Mouse (Mus musculus) embryo, embryonic 11.5 days (tissue): ENCODE data around the gene Dcst1.

ENCODE experiments used
- DNase-seq: peaks from one replicate; pipeline ENCODE4 v3.0.0-alpha.2; 2012; ENCODE audit warnings: low read depth, low spot score

Gene Dcst1

DNA sequence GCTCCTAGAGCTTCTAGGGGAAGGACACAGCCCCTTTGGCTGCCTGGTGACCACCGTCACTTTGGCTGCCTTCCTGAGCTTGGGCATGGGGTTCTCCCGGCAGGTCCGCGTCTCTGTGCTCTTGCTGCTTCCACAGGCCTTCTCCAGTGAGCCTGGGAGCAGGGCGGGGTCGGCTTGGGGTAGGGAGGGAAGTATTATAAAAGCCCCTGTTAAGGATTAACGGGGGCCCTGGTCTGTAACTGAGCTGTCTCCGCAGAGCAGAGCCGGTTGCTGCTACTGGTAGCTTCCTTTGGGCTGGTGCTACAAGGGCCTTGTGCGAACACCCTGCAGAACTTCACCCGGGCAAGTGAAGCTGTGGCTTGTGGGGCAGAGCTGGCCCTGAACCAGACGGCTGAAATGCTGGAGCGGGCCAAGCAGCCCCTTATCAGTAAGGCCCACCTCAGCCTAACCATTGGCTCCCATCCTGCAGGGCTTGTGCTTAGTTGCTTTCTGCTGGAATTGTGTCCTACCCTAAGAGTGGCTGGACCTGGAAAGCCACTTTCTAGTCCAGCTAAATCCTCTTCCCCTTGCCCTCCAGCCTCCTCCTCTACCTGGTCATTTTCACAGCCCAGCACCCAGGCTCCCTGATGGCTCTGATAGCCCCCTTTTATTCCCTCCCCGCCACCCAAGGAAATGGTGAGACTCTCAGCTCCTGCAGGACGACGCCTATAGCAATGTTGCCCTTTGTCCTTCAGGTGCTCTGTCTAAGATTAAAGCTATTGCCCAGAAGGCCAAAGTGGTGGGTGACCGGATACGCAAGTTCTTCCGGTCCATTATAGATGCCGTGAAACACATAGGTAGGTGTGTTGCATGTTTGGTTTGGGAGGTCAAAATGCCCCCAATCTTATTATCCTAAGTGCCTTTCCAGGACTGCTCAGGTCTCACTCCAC, 697 bp upstream of the Dcst1 start:
- no peak for DNase-seq

DNA sequence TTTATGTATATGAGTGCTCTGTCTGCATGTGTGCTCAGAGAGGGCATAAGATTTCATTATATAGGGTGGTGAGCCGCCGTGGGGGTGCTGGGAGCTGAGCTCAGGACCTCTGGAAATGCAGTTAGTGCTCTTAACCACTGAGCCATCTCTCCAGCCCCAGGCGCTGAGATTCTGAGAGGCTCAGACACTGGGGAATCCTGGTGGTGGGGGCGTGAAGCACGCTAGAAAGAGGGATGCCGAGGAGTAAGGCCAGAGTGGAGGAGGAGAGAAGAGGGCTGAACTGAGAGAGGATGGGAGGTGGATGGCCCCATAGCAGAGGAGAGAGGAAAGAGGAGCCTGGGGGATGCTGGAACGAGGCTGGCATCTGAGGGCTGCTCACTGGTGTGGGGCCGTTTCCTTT, 422 bp downstream of the Dcst1 start:
- DNase-seq = no peak

DNA sequence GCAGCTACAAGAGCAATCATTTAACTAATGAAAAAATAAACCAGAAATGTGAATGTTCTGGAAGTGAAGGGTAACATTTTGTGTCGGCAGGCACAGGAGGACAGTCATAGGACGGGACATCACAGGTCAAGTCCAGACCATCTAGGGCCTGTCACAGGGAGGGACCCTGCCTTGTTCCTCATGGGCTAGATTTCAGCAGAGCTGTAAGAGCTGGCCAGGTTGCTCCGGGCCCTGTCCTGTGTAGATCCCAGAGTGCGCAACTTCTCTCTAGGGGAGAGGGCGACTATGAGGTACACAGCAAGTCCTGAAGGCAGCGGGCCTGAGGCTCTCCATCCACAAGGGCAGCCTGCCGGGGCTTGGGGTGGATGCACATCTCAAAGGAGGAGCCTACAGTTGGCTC, 3.4 kb downstream of the Dcst1 start, which contains the start of gene Dcst2:
Gene Dcst2, plus strand, starts transcription at position 301 of the 400 bp plus-strand sequence.
- DNase-seq = no peak

DNA sequence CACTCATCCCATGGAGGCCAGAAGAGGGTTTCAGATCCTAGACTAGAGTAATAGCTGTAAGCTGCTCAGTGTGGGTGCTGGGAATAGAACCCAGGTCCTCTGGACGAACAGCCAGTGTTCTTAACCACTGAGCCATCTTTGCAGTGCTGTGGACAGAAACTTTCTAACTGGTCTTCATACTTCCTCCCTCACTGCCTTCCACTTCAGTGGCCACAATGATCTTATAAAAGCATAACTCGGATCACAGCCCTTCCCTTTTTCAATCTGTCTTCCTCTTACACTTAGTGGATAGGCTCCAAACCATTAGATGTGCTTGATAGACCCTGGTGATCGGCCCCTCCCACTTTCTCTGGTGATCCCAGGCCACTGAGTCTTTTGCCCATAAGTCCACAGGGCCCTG, 4.8 kb downstream of the Dcst1 start:
- DNase-seq = no peak

DNA sequence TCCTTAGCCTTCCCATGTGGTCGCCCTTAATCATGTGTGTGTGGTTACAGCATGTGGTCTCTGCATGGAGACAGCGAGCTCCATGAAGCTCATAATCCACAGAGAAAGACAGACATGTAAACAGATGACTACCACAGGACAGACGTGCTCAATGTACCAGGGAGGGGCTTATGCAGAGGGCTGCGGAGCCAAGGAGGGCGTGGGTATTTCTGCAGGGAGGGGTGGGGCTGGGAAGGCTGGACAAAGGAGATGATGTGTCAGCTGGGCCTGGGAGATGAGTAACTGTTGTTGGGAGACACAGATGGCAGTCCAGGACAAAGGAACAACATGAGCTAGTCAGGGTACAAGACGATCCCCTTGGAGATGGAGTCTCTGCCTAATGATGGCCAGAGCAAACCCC, 5.4 kb downstream of the Dcst1 start:
- no peak for DNase-seq

DNA sequence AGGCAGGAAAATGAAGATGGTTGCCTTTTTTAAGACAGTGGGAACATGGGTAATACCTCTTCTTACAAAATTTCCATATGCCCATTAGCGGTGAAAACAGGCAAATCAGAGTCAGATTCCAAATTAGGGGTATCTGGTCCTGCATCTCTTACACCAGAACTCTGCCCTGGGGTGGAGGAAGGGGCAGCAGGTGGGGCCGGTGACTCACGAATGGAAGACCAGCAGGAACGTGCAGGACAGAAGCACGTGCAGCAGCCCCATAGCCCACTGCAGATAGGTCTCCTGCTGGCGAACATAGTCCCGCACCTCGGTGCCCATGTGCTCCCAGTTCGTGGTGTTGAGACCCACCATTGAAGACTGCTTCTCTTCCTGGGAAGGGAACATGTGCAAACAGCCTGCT, 9.0 kb downstream of the Dcst1 start:
- DNase-seq = no peak

DNA sequence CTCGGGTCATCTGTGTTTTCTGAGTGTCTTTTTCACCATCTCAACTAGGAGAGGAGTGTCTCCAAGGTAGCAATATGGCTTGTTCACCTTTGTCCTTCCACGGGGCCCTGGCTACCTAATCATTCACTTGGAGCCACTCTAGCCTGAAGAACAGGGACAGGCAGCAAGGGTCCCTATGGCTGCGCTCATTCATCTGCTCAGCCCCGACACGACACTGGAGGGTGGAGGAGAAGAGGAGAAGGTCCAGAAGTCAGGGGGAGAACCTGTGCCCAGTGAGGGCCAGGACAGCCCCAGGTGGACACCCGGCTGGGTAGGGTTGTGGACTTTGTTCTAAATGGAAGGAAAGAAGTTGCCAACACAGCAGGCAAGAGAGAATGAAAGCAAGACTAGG, 9.5 kb downstream of the Dcst1 start:
- no peak for DNase-seq

DNA sequence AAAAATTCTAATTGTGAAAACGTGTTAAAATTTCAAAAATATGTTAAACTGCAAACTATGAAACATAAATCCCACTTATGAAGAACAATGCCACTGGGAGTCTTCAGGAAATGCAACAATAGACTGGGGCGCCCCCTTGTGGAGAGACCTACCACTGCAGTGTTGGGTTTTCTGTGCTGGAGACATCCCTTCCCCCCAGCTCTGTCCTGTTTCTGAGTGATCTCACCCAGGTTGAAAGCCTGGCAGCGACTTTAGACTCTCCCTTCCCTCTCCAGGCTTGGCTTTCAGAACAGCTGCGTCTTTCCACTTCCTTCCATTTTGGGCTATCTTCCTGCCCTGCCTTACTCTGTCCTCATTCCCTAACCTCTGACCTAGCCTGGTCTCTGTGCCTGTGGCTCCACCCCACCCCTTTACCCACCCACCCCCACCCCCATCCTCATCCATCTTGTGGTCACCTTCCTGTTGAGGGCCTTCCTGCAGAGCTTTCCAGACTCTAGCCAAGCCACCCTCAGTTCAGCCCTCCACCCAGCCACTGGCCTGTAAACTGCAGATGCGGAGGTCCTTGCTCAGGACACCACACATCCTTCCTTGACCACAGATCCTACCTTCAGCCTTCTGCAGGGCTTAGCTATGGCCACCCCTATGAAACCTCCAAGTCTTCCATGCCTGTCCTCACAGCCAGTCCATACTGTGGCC, 10.1 kb downstream of the Dcst1 start:
- peak; percentile 63 for DNase-seq

DNA sequence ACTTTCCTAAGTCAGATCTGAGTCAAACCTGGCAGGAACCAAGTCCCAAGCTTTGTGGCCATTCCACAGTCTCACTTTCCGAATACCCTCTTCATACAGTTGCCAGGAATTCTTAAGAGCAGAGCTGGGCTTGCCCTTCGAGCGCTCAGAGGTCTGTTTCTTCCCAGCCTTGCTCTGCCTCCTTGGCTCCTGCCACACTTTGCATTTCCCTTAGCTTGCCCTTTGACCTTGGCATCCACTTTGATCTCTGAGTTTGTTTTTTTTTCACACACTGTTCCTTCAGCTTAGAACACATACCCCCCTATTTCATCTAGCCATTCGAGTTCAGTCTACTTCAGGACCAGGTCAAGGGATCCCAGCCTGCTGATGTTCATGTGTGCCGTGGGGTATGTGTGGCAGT, 13.8 kb downstream of the Dcst1 start:
- DNase-seq = no peak

DNA sequence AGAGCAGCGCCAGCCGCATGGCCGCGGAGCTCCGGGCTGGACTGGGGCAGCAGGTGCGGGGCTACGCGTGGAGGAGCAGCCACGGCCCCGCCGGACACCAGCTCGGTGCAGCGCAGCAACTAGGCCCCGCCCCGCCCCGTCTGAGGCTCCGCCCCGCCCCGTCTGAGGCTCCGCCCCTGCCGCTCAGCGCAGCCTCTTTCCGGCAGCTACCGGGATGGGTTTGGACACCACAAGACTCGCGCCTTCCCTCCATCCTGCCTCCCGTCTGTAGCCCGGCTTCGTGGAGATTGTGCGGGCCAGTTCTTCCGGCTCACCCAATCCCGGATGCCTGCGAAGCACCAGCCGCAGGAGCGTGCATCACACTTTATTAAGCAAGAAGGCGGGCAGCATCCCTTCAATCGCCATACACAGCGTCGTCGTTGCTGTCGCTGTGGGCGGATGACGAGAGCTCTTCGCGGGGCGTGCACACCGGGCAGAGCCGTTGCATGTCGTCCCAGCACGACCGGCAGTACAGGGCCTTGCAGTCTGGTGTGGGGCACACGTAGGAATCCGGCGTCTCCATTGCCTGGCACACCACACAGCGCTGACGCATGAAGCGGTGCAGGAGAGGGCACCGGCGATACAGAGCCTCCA, 15.1 kb downstream of the Dcst1 start, which contains the start of gene Adam15:
Gene Adam15, minus strand, starts transcription at position 128 of the 633 bp plus-strand sequence.
- peak; percentile 65 for DNase-seq

DNA sequence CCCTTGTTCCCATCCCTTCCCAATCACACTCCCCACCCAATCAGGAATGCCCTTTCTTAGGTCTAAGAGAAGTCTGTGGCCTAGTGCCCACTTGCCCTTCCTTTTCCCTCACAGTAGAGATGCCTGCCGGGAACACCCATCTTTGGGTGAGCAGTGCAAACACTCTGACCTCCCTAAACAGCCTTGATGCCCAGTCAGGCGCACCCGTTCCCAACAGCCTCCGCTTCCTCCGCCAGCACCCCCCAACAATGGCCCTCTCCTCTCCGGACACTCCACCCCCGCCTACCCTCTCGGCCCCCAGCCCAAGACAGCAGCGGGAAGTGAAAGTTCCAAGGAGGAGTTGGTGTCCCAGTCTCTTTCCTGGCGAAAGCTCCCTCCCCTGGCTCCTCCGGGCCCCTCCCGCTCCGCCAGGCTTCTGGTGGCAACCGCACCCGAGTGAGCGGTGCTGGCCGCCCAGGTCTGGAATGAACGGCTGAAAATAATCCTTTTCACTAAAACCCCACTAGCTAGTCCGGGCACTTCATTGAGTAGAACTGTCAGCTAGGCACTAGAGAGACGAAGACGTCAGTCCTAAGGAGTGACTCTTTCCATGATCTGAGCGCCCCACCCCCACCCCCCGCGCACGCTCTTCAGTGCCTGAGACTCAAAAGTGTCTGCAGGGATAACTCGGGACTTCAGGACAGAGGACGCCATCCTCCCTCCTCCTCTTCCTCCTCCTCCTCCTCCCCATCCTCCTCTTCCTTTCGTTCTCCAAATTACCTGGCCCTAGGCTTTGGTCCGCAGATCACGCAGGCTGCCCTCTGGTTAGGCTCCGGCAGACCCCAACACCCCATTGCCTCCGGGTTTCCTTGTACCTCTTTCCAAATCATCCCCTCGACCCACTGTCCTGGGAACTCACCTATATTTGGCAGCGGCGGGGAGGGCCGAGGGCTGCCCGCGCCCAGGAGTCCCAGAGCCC, 15.9 kb downstream of the Dcst1 start:
- DNase-seq = no peak

DNA sequence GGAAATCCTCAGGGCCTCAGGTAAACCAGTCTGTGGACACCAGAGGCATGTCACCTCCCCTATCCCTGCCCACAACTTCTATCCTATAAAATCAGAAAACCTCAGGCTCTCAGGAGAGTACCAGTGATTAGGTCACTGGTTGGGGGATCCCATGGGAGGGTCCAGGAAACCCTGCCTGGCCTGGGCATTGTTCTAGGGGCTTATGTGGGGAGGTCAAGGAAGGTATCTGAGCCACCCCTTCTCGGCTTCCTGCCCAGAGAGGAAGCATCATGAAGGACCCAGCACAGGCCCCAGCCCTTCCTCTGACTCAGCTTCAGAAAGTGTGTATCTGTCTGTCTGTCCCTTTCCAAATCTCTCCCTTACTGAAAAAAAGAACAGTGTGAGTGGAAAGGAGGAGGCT, 17.1 kb downstream of the Dcst1 start:
- DNase-seq = no peak

DNA sequence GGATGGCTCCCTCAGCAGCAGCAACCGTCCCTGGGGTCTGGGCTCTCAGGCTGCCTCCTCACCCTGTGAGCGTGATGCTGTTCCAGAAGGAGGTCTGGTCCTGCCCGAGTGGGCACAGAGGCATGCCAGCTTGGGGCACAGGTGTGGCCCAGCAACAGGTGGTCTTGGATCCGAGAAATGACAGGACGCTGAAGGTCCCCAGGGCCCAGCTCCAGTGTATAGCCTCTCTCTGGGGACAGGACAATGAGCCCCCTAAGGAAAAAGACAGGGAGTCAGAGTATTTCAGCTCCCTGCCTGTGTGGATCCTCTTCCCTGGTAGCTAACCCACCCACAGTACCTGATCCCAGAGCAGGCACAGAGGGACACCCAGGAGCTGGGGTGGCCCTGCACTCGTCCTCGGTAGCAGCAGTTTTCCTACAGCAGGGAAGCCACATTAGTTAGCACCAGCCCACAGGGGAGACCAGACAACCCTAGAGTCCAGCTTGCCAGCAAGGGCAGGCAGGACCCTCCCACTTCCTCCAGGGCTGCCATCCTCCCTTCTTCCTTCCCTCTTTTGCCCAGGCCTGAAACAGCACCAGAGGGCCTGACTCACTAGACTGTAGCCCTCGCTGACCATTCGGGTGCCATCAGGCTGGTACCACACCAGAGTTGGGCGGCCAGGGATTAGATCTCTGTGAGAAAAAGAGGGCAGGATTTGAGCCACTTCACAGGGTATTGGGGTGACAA, 18.1 kb downstream of the Dcst1 start:
- DNase-seq = no peak

DNA sequence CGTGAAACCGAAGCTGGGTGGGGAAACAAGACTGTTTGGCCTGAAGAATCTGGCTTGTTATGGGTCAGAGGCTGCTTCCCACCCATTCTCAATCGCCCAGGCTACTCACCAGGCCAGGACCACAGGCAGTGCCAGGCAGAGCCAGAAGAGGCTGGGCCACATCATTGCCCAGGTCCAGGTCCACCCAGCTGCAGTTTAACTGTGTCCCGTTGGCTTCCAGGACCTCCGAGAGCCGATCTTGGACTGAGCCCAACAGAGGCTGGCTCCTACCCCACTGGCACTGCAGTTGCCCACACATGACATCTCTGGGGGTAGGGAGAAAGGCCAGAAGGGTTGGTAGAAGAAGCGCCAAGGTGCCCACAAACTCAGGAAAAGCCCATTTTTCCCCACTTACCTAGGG, 21.8 kb downstream of the Dcst1 start:
- no peak for DNase-seq

DNA sequence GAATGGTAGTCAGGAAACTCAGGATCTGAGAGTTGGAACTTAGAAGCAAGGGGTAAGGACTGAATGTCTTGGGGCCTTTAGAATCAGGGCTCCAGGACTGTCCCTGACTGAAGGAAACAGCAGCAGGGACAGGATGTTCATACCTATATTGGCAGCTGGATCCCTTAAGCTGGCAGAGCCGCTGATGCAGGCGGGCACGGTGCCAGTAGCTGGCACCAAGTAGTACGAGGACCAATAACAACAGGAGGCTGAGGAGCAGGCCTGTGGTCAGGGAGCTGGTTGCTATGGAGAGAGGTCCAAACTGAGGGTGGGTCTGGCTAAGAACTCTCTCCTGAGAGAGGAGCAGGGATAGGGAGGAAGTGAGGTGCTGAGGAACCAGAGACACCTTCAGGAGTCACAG, 23.3 kb downstream of the Dcst1 start:
- DNase-seq = no peak

DNA sequence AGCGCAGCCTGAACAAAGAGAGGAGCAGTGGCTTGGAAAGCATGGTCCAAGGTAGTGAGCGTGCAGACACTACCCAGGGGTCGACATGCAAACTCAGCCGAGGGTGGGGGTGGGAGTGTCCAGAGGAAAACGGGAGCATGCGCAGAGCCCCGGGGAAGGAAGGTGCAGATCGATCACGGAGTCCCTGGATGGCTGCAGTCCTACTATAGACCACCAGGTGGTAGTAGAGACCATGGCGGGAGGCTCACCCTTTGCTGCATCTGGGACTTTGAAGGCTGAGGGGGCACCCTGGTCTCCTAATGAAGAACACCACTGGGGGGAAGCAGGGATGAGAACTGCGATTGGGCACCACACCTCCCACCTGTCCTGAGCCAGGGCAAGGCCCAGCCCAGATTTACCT, 24.6 kb downstream of the Dcst1 start:
- peak; percentile 78 for DNase-seq

DNA sequence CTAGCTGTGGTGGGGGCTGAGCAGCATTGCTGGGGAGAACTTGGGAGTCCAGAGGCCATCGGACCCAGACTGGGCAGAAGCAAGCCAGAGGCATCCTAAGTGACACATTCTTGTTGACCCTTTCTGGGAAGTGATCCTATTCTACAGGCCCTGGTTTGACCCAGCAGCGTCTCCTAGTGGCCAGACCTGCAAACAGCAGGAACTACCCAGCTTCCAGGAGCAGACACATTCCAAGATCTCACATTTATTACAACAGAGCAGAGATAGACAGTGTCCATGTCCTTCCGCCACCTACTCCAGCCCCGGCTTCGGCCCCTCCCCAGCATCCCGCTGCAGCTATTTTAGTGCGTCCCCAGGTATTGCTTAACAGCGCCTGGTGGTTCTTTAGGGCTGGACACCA, 25.6 kb downstream of the Dcst1 start:
- peak; percentile 67 for DNase-seq

DNA sequence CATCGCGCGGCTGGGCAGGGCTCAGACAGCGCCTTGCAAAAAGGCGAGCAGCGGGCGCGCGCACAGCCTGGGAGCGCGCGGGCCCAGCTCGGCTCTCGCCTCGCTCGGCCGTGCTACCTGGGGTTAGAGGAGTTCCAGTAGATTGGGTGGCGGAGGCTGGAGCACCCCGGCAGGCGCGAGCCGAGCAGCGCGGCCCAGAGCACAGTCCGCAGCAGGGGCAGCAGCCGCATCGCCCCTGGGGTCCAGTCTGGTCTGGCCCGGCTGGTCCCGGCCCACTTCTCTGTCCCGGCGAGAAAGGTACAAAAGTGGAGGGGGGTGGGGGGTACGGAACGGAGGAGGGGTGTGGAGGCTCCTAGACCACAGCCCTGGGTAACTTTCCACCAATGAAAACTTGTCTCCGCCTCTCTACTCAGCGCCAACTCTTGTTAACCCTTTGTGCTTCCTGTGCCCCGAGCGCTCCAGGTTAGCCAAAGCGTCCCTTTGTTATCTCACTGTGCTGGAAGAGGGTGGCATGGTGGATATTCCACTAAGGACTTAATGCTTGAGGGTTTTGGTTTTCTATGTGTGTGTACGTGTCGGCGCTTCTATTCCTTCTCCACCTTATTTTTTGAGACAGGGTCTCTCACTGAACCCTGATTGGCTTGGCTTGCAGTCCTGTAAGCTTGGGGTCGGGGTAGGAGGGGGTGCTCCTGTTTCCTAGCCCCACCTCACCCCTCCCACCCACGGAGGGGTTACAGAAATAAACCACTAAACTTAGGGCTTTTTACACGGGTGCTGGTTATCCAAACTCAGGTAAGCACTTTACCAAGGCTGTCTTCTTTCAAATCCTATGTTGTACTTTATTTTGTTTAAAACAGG, 27.1 kb downstream of the Dcst1 start, which contains the start of gene Efna4:
Gene Efna4, minus strand, starts transcription at position 308 of the 858 bp plus-strand sequence.
- peak; percentile 72 for DNase-seq

DNA sequence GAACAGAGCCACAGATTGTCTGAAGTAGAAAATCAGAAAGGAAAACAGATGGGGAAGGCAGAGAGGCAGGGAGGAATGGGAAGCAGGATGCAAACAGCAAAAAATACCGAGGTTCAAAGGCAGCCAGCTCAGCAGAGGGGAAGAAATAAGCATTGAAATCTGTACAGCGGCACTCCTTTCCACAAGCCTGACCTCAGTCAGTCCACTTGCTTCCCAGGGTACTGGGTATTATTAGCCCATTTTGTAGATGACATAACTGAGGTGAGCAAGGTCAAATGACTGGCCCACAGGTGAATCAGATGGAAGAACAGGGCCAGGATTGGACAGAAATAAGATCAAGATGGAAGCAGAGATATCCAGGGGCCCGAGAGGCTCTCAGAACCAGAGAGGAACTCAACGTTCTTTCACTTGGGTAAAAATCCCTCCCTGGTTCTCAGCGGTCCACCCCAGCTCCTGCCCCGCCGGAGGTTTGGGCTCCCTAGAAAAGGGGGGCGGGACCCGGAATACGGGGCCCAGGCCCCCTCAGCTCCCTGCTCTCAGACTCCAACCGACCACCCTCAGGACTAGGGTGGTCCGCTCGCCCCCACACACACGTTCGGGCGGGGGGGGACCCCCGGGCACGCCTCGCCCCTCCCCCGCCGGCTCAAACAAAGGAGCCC, 27.9 kb downstream of the Dcst1 start:
- no peak for DNase-seq
